Mouse (Mus musculus) neural tube, embryonic 13.5 days (tissue): ENCODE data around the gene Ctbp2. TPM values are rescaled to one million over a fixed set of nuclear protein-coding genes. Genes with fewer than 3 reads are reported as not detected.

Source experiments
- ATAC-seq: fragments of 200-750 bp; cut with Nextera tagmentation; 2 replicates; pipeline ENCODE4 v1.8.0; 2017; ENCODE audit warnings: low read depth, mild to moderate bottlenecking, moderate TSS enrichment, moderate library complexity
- H3K27ac ChIP-seq: fragments of 300-500 bp; sonication (generic); replicated peaks from 2 replicates; pipeline ENCODE4 v1.5.1; 2015; ENCODE audit warnings: moderate library complexity, mild to moderate bottlenecking, inconsistent platforms
- H3K27me3 ChIP-seq: fragments of 300-500 bp; sonication (generic); 2 replicates; pipeline ENCODE4 v1.6.1; 2015; ENCODE audit warnings: mild to moderate bottlenecking, inconsistent platforms
- H3K36me3 ChIP-seq: fragments of 300-500 bp; sonication (generic); 2 replicates; pipeline ENCODE4 v1.6.1; 2015; ENCODE audit warnings: mild to moderate bottlenecking, inconsistent platforms
- H3K4me1 ChIP-seq: fragments of 300-500 bp; sonication (generic); replicated peaks from 2 replicates; pipeline ENCODE4 v1.6.1; 2015; ENCODE audit warnings: inconsistent platforms
- H3K4me2 ChIP-seq: fragments of 300-500 bp; sonication (generic); 2 replicates; pipeline ENCODE4 v1.6.1; 2015; ENCODE audit warnings: inconsistent platforms, mild to moderate bottlenecking, moderate library complexity
- H3K4me3 ChIP-seq: fragments of 300-500 bp; sonication (generic); 2 replicates; pipeline ENCODE4 v1.5.1; 2015; ENCODE audit warnings: mild to moderate bottlenecking, inconsistent platforms
- H3K9ac ChIP-seq: fragments of 300-500 bp; sonication (generic); 2 replicates; pipeline ENCODE4 v1.6.1; 2015; ENCODE audit warnings: moderate library complexity, mild to moderate bottlenecking, inconsistent platforms
- H3K9me3 ChIP-seq: fragments of 300-500 bp; sonication (generic); 2 replicates; pipeline ENCODE4 v1.6.1; 2016; ENCODE audit warnings: inconsistent platforms
- WGBS: fragments of 180-500 bp; shearing (Covaris S2); methylation state at CpG from one replicate; pipeline ENCODE4 v1.1.7; 2015; 5-methylcytosine and 5-hydroxymethylcytosine counted together
- polyA plus RNA-seq: library from polyadenylated mRNA; unstranded; fragments of >200 nt; fragmentation: Nextera tagmentation; extraction: Ambion mirVana; gene quantifications from 2 replicates; pipeline ENCODE4 v1.2.1, GENCODE M21; 2015

Gene Ctbp2
- polyA plus RNA-seq, 1 experiment from 2014 or later = 73.1 TPM

- Histone ChIP-seq H3K27ac (no peak overlapping the region), H3K4me3 (no peak overlapping the region), H3K4me1 (0 out of 2 replicates have a peak, but pooled peaks cover 10% of the 10 kb centered on the region), H3K9ac (no peak overlapping the region), H3K4me2 (no peak overlapping the region), H3K36me3 (peaks cover 21% of the 10 kb centered on the region; the same call in 1 of the 2 replicates), H3K9me3 (no peaks in the 10 kb centered on the region), H3K27me3 (no peaks in the 10 kb centered on the region)
- whole genome bisulfite sequencing = 83% methylated on average over 6 of the region's 6 CpGs
- no peak for ATAC-seq
Observed at GRCm38 (mm10) chr7:133050681-133051080, 73.5 kb downstream of the Ctbp2 start.

- H3K4me3 ChIP-seq = no peak overlapping the region
- no peaks in the 10 kb centered on the region for H3K27me3 ChIP-seq
- 80% methylated on average over 3 of the region's 3 CpGs for WGBS
- peaks cover 23% of the 10 kb centered on the region for H3K4me1 ChIP-seq
- ATAC-seq = no peak
- H3K36me3 ChIP-seq = peaks cover 11% of the 10 kb centered on the region; the same call in 1 of the 2 replicates
- no peaks in the 10 kb centered on the region for H3K9me3 ChIP-seq
- H3K27ac ChIP-seq = no peak overlapping the region
- H3K9ac ChIP-seq = no peak overlapping the region
- H3K4me2 ChIP-seq = no peak overlapping the region
Observed at GRCm38 (mm10) chr7:133048085-133048630, 76.0 kb downstream of the Ctbp2 start.

GRCm38 (mm10) chr7:133047287-133047686, 76.9 kb downstream of the Ctbp2 start:
- H3K27ac ChIP-seq = no peak overlapping the region
- H3K4me2 ChIP-seq = no peak overlapping the region
- H3K4me1 ChIP-seq = peaks cover 23% of the 10 kb centered on the region
- H3K9ac ChIP-seq = no peak overlapping the region
- no peak for ATAC-seq
- H3K4me3 ChIP-seq = no peak overlapping the region
- peaks cover 5% of the 10 kb centered on the region; the same call in 1 of the 2 replicates for H3K36me3 ChIP-seq
- no peaks in the 10 kb centered on the region for H3K27me3 ChIP-seq
- 85% methylated on average over 4 of the region's 4 CpGs for WGBS
- H3K9me3 ChIP-seq = no peaks in the 10 kb centered on the region

GRCm38 (mm10) chr7:133044721-133045120, 79.4 kb downstream of the Ctbp2 start:
- H3K27ac ChIP-seq = 0 out of 2 replicates have a peak overlapping the region, but pooled peaks have one; percentile 3
- no peaks in the 10 kb centered on the region for H3K27me3 ChIP-seq
- WGBS = 15% methylated on average over 4 of the region's 4 CpGs
- H3K9me3 ChIP-seq = no peaks in the 10 kb centered on the region
- no peaks in the 10 kb centered on the region for H3K36me3 ChIP-seq
- H3K9ac ChIP-seq = no peak overlapping the region
- no peak overlapping the region for H3K4me2 ChIP-seq
- no peak overlapping the region for H3K4me3 ChIP-seq
- peaks cover 44% of the 10 kb centered on the region for H3K4me1 ChIP-seq
- ATAC-seq = no peak

GRCm38 (mm10) chr7:133041784-133042183, 82.4 kb downstream of the Ctbp2 start:
- ATAC-seq = no peak
- no peaks in the 10 kb centered on the region for H3K9me3 ChIP-seq
- no peak overlapping the region for H3K4me3 ChIP-seq
- no peak overlapping the region for H3K27ac ChIP-seq
- H3K27me3 ChIP-seq = no peaks in the 10 kb centered on the region
- peaks cover 51% of the 10 kb centered on the region for H3K4me1 ChIP-seq
- no peak overlapping the region for H3K4me2 ChIP-seq
- no peak overlapping the region for H3K9ac ChIP-seq
- H3K36me3 ChIP-seq = no peaks in the 10 kb centered on the region
- WGBS = 77% methylated on average over 3 of the region's 3 CpGs

- peaks cover 60% of the 10 kb centered on the region for H3K4me1 ChIP-seq
- no peak overlapping the region for H3K4me2 ChIP-seq
- no peak overlapping the region for H3K27ac ChIP-seq
- 78% methylated on average over 3 of the region's 3 CpGs for WGBS
- no peaks in the 10 kb centered on the region for H3K9me3 ChIP-seq
- H3K9ac ChIP-seq = no peak overlapping the region
- no peak for ATAC-seq
- H3K27me3 ChIP-seq = no peaks in the 10 kb centered on the region
- no peak overlapping the region for H3K4me3 ChIP-seq
- H3K36me3 ChIP-seq = no peaks in the 10 kb centered on the region
Observed at GRCm38 (mm10) chr7:133040688-133041345, 83.3 kb downstream of the Ctbp2 start.

GRCm38 (mm10) chr7:133039556-133040255, 84.4 kb downstream of the Ctbp2 start:
- no peak overlapping the region for H3K4me2 ChIP-seq
- H3K9ac ChIP-seq = no peak overlapping the region
- no peaks in the 10 kb centered on the region for H3K36me3 ChIP-seq
- no peak overlapping the region for H3K27ac ChIP-seq
- H3K4me1 ChIP-seq = peaks cover 62% of the 10 kb centered on the region
- no peaks in the 10 kb centered on the region for H3K9me3 ChIP-seq
- ATAC-seq = no peak
- 69% methylated on average over 3 of the region's 3 CpGs for WGBS
- no peaks in the 10 kb centered on the region for H3K27me3 ChIP-seq
- H3K4me3 ChIP-seq = no peak overlapping the region

- ATAC-seq = no peak
- 47% methylated on average over 4 of the region's 4 CpGs for WGBS
- H3K4me1 ChIP-seq = peaks cover 78% of the 10 kb centered on the region
- H3K4me3 ChIP-seq = no peak overlapping the region
- H3K27ac ChIP-seq = 0 out of 2 replicates have a peak overlapping the region, but pooled peaks have one; percentile 15
- no peak overlapping the region for H3K9ac ChIP-seq
- no peak overlapping the region for H3K4me2 ChIP-seq
- no peaks in the 10 kb centered on the region for H3K9me3 ChIP-seq
- no peaks in the 10 kb centered on the region for H3K36me3 ChIP-seq
- H3K27me3 ChIP-seq = no peaks in the 10 kb centered on the region
Observed at GRCm38 (mm10) chr7:133037618-133038017, 86.5 kb downstream of the Ctbp2 start.

GRCm38 (mm10) chr7:133037217-133037616, 86.9 kb downstream of the Ctbp2 start:
- no peak overlapping the region for H3K4me3 ChIP-seq
- H3K4me2 ChIP-seq = no peak overlapping the region
- no peak for ATAC-seq
- WGBS = 28% methylated on average over 5 of the region's 5 CpGs
- H3K9ac ChIP-seq = no peak overlapping the region
- H3K36me3 ChIP-seq = no peaks in the 10 kb centered on the region
- no peaks in the 10 kb centered on the region for H3K27me3 ChIP-seq
- peaks cover 80% of the 10 kb centered on the region for H3K4me1 ChIP-seq
- no peaks in the 10 kb centered on the region for H3K9me3 ChIP-seq
- no peak overlapping the region for H3K27ac ChIP-seq

GRCm38 (mm10) chr7:133035901-133036300, 88.3 kb downstream of the Ctbp2 start:
- peaks cover 71% of the 10 kb centered on the region for H3K4me1 ChIP-seq
- ATAC-seq = no peak

GRCm38 (mm10) chr7:133032589-133033203, 91.5 kb downstream of the Ctbp2 start:
- ATAC-seq = peak; percentile 59
- Histone ChIP-seq H3K9me3 (no peaks in the 10 kb centered on the region), H3K4me1 (peaks cover 58% of the 10 kb centered on the region), H3K4me2 (no peak overlapping the region), H3K27ac (peak overlapping the region; percentile 30), H3K9ac (0 out of 2 replicates have a peak overlapping the region, but pooled peaks have one; percentile 9), H3K4me3 (no peak overlapping the region), H3K27me3 (no peaks in the 10 kb centered on the region), H3K36me3 (no peaks in the 10 kb centered on the region)
- WGBS = 42% methylated on average over 9 of the region's 9 CpGs

More at GRCm38 (mm10) chr7:133035901-133036300, 88.3 kb downstream of the Ctbp2 start:
- H3K9ac ChIP-seq = no peak overlapping the region
- no peak overlapping the region for H3K4me2 ChIP-seq
- no peaks in the 10 kb centered on the region for H3K36me3 ChIP-seq
- H3K27ac ChIP-seq = no peak overlapping the region
- no peaks in the 10 kb centered on the region for H3K9me3 ChIP-seq
- H3K27me3 ChIP-seq = no peaks in the 10 kb centered on the region
- no peak overlapping the region for H3K4me3 ChIP-seq

- no peak for ATAC-seq
- H3K4me2 ChIP-seq = no peak overlapping the region
Observed at GRCm38 (mm10) chr7:133029496-133030047, 94.6 kb downstream of the Ctbp2 start.

More at GRCm38 (mm10) chr7:133029496-133030047, 94.6 kb downstream of the Ctbp2 start:
- H3K36me3 ChIP-seq = no peaks in the 10 kb centered on the region
- 80% methylated on average over 8 of the region's 8 CpGs for WGBS
- no peaks in the 10 kb centered on the region for H3K9me3 ChIP-seq
- peaks cover 57% of the 10 kb centered on the region for H3K4me1 ChIP-seq
- no peak overlapping the region for H3K9ac ChIP-seq
- no peaks in the 10 kb centered on the region for H3K27me3 ChIP-seq
- H3K27ac ChIP-seq = no peak overlapping the region
- no peak overlapping the region for H3K4me3 ChIP-seq
